Mouse (Mus musculus) heart, embryonic 10.5 days (tissue): ENCODE measurements around the gene Btbd35f9. TPM values are rescaled to one million over a fixed set of nuclear protein-coding genes. Genes with fewer than 3 reads are reported as not detected.
"Not testable (repeated sequence)": the region's sequence is repeated elsewhere in the genome, so short reads cannot be mapped to it uniquely, and the experiment has no call there.

Experiments
- DNase-seq: peaks from one replicate; pipeline ENCODE4 v3.0.0-alpha.2; 2017; ENCODE audit warnings: low spot score
- H3K27ac ChIP-seq: fragments of 300-500 bp; sonication (generic); 2 replicates; pipeline ENCODE4 v1.5.1; 2016; ENCODE audit warnings: mild to moderate bottlenecking
- H3K27me3 ChIP-seq: fragments of 300-500 bp; sonication (generic); 2 replicates; pipeline ENCODE4 v1.6.1; 2016; ENCODE audit warnings: mild to moderate bottlenecking; ENCODE audit not compliant: poor library complexity, insufficient read depth, severe bottlenecking
- H3K36me3 ChIP-seq: fragments of 300-500 bp; sonication (generic); 2 replicates; pipeline ENCODE4 v1.6.1; 2016; ENCODE audit warnings: mild to moderate bottlenecking, moderate library complexity
- H3K4me1 ChIP-seq: fragments of 300-500 bp; sonication (generic); 2 replicates; pipeline ENCODE4 v1.6.1; 2016; ENCODE audit warnings: mild to moderate bottlenecking
- H3K4me3 ChIP-seq: fragments of 300-500 bp; sonication (generic); 2 replicates; pipeline ENCODE4 v1.5.1; 2016; ENCODE audit warnings: mild to moderate bottlenecking, moderate library complexity
- H3K9me3 ChIP-seq: fragments of 300-500 bp; sonication (generic); 2 replicates; pipeline ENCODE4 v1.6.1; 2016; ENCODE audit warnings: mild to moderate bottlenecking, moderate library complexity
- WGBS: fragments of 180-500 bp; shearing (Covaris S2); methylation state at CpG from one replicate; pipeline ENCODE4 v1.1.7; 2016; 5-methylcytosine and 5-hydroxymethylcytosine counted together
- polyA plus RNA-seq: library from polyadenylated mRNA; unstranded; fragments of >200 nt; fragmentation: Nextera tagmentation; extraction: Ambion mirVana; gene quantifications from 2 replicates; pipeline ENCODE4 v1.2.1, GENCODE M21; 2016

Gene Btbd35f9
- not detected in 2 replicates for polyA plus RNA-seq

DNA sequence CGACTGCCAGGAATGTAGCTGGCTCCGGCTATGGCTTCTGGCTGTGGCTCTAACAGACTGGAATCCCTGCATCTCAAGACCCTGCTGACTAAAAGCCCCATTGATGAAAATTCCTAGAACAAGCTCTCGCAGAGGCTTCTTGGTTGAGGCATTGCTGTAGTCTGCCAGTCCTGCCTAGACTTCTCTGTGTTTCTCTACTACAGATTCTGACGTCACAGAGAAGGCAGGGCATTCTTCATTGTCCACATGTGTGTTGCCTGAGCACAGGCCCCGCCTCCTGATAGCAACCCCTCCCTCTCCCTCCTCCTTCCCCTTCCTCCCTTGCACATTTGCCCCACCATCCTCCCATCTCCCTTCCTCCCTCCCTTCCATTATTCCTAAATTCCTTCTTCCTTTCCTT is at the start of gene Btbd35f9:
Gene Btbd35f9, minus strand, starts transcription at position 101 of the 400 bp plus-strand sequence.
- not testable (repeated sequence) for H3K4me3 ChIP-seq, H3K4me1 ChIP-seq, H3K9me3 ChIP-seq, H3K27ac ChIP-seq, DNase-seq, H3K27me3 ChIP-seq, H3K36me3 ChIP-seq
- no CpG with 5 or more reads among the region's 5 CpGs for WGBS

Other genes with a start within 250 kb of the Btbd35f9 start
- gene Btbd35f6, start 205.0 kb downstream of the Btbd35f9 start, polyA plus RNA-seq: not detected in 2 replicates
- not detected in 2 replicates for gene Gm21870, start 174.7 kb downstream of the Btbd35f9 start, polyA plus RNA-seq
- gene Spin2g, start 77.2 kb upstream of the Btbd35f9 start, polyA plus RNA-seq: not detected in 2 replicates